Mouse (Mus musculus) CH12.LX (cell line): ENCODE results near the gene Cmss1. TPM values are rescaled to one million over a fixed set of nuclear protein-coding genes. Genes with fewer than 3 reads are reported as not detected.

Experiments used
- DNase-seq: peaks from one replicate; pipeline ENCODE4 v3.0.0-alpha.2; 2013; ENCODE audit errors: extremely low read depth
- H3K27ac ChIP-seq: 2 replicates; pipeline ENCODE4 v1.5.1; 2012; ENCODE audit warnings: low read depth, mild to moderate bottlenecking, control low read depth, moderate library complexity; ENCODE audit not compliant: insufficient read depth
- H3K27me3 ChIP-seq: replicated peaks from 2 replicates; pipeline ENCODE3; 2012; ENCODE audit warnings: inconsistent platforms
- H3K36me3 ChIP-seq, 2 experiments: replicated peaks in 1 of 2; 2 replicates each; pipeline versions ENCODE3 to v1.6.1; 2012; ENCODE audit warnings: inconsistent platforms in 1 of 2, low read length in 1 of 2, mild to moderate bottlenecking in 1 of 2, mixed read lengths in 1 of 2, moderate library complexity in 1 of 2; ENCODE audit not compliant: control insufficient read depth in 1 of 2, insufficient read depth in 1 of 2
- H3K4me1 ChIP-seq, 2 experiments: 2 replicates each; pipeline ENCODE4 v1.6.1; 2012; ENCODE audit warnings: inconsistent platforms in 1 of 2, moderate library complexity in 1 of 2; ENCODE audit not compliant: insufficient read depth in 2 of 2, control insufficient read depth in 1 of 2
- H3K4me2 ChIP-seq: 2 replicates; pipeline ENCODE4 v1.6.1; 2012; ENCODE audit warnings: low read depth, mild to moderate bottlenecking, control low read depth; ENCODE audit not compliant: poor library complexity, insufficient read depth, severe bottlenecking
- H3K4me3 ChIP-seq, 3 experiments: fragments of 150-350 bp in 1 of 3; sonication (generic) in 1 of 3; replicated peaks in 1 of 3; 2 replicates each; pipeline versions ENCODE3 to v1.5.1; 2011 to 2012; ENCODE audit warnings: low read depth in 2 of 3, low read length in 2 of 3, mild to moderate bottlenecking in 2 of 3, moderate library complexity in 2 of 3, control low read depth in 1 of 3, improper control_type of control experiment in 1 of 3, inconsistent platforms in 1 of 3, mixed read lengths in 1 of 3; ENCODE audit not compliant: poor library complexity in 1 of 3
- H3K79me2 ChIP-seq: replicated peaks from 2 replicates; pipeline ENCODE4 v1.6.1; 2012; ENCODE audit warnings: mild to moderate bottlenecking, moderate library complexity; ENCODE audit not compliant: control insufficient read depth, poor library complexity, insufficient read depth, severe bottlenecking; ENCODE audit errors: extremely low read depth
- H3K9ac ChIP-seq: 2 replicates; pipeline ENCODE4 v1.6.1; 2012; ENCODE audit warnings: low read depth, mild to moderate bottlenecking, control low read depth, moderate library complexity; ENCODE audit not compliant: insufficient read depth
- H3K9me3 ChIP-seq: replicated peaks from 2 replicates; pipeline ENCODE3; 2012; ENCODE audit warnings: low read length, inconsistent platforms, mixed read lengths
- BHLHE40 ChIP-seq: IDR thresholded peaks from 2 replicates; pipeline ENCODE4 v1.6.1; 2011; ENCODE audit warnings: mild to moderate bottlenecking, low read depth, low read length, improper control_type of control experiment
- CTCF ChIP-seq, 2 experiments: IDR thresholded peaks in 1 of 2; conservative IDR thresholded peaks in 1 of 2; 2 replicates each; pipeline ENCODE4 v1.5.1; 2011 to 2012; ENCODE audit warnings: low read depth in 2 of 2, low read length in 2 of 2, improper control_type of control experiment in 1 of 2, inconsistent platforms in 1 of 2, mild to moderate bottlenecking in 1 of 2, moderate library complexity in 1 of 2
- E2F4 ChIP-seq: IDR thresholded peaks from 2 replicates; pipeline ENCODE4 v1.6.1; 2011; ENCODE audit warnings: low read depth, low read length, improper control_type of control experiment; ENCODE audit not compliant: insufficient replicate concordance
- ELF1 ChIP-seq: IDR thresholded peaks from 2 replicates; pipeline ENCODE4 v1.6.1; 2014; ENCODE audit warnings: low read depth, mild to moderate bottlenecking, inconsistent platforms, low read length, improper control_type of control experiment
- EP300 ChIP-seq: IDR thresholded peaks from 2 replicates; pipeline ENCODE4 v1.6.1; 2011; ENCODE audit warnings: low read length, improper control_type of control experiment
- ETS1 ChIP-seq: conservative IDR thresholded peaks from 2 replicates; pipeline ENCODE4 v1.6.1; 2012; ENCODE audit warnings: low read depth, mild to moderate bottlenecking, inconsistent platforms, low read length, improper control_type of control experiment, moderate library complexity
- GABPA ChIP-seq: IDR thresholded peaks from 2 replicates; pipeline ENCODE4 v1.6.1; 2012; ENCODE audit warnings: low read depth, low read length, improper control_type of control experiment, inconsistent platforms; ENCODE audit not compliant: insufficient replicate concordance
- HCFC1 ChIP-seq: IDR thresholded peaks from 2 replicates; pipeline ENCODE4 v1.6.1; 2012; ENCODE audit warnings: low read depth, mild to moderate bottlenecking, inconsistent platforms, low read length, improper control_type of control experiment
- JUN ChIP-seq: IDR thresholded peaks from 2 replicates; pipeline ENCODE4 v1.6.1; 2011; ENCODE audit warnings: low read depth, mild to moderate bottlenecking, low read length, improper control_type of control experiment, moderate library complexity; ENCODE audit not compliant: insufficient read depth
- JUND ChIP-seq: conservative IDR thresholded peaks from 2 replicates; pipeline ENCODE4 v1.6.1; 2011; ENCODE audit warnings: low read depth, low read length, improper control_type of control experiment
- KAT2A ChIP-seq: IDR thresholded peaks from 2 replicates; pipeline ENCODE4 v1.6.1; 2012; ENCODE audit warnings: low read length, improper control_type of control experiment, inconsistent platforms; ENCODE audit not compliant: insufficient replicate concordance
- MAFK ChIP-seq: IDR thresholded peaks from 2 replicates; pipeline ENCODE4 v1.6.1; 2011; ENCODE audit warnings: low read length, improper control_type of control experiment; ENCODE audit not compliant: insufficient replicate concordance
- MAX ChIP-seq: IDR thresholded peaks from 2 replicates; pipeline ENCODE4 v1.6.1; 2011; ENCODE audit warnings: low read length, improper control_type of control experiment
- MEF2A ChIP-seq: IDR thresholded peaks from 2 replicates; pipeline ENCODE4 v1.6.1; 2014; ENCODE audit warnings: low read depth, mild to moderate bottlenecking, inconsistent platforms, low read length, improper control_type of control experiment, borderline replicate concordance
- MXI1 ChIP-seq: IDR thresholded peaks from 2 replicates; pipeline ENCODE4 v1.6.1; 2011; ENCODE audit warnings: mild to moderate bottlenecking, low read depth, low read length, improper control_type of control experiment
- MYC ChIP-seq: IDR thresholded peaks from 2 replicates; pipeline ENCODE4 v1.6.1; 2011; ENCODE audit warnings: low read depth, mild to moderate bottlenecking, improper control_type of control experiment, low read length
- NELFE ChIP-seq: IDR thresholded peaks from 2 replicates; pipeline ENCODE4 v1.6.1; 2011; ENCODE audit warnings: low read depth, low read length, improper control_type of control experiment
- NRF1 ChIP-seq: IDR thresholded peaks from 2 replicates; pipeline ENCODE4 v1.6.1; 2014; ENCODE audit warnings: low read depth, mild to moderate bottlenecking, inconsistent platforms, low read length, improper control_type of control experiment, moderate library complexity
- PAX5 ChIP-seq: IDR thresholded peaks from 2 replicates; pipeline ENCODE4 v1.6.1; 2012; ENCODE audit warnings: low read length, inconsistent platforms, mixed read lengths
- POLR2A ChIP-seq: IDR thresholded peaks from 2 replicates; pipeline ENCODE4 v1.6.1; 2011; ENCODE audit warnings: low read depth, mild to moderate bottlenecking, improper control_type of control experiment, low read length
- POLR2AphosphoS2 ChIP-seq: IDR thresholded peaks from 2 replicates; pipeline ENCODE4 v1.6.1; 2011; ENCODE audit warnings: low read depth, low read length, improper control_type of control experiment
- RAD21 ChIP-seq: IDR thresholded peaks from 2 replicates; pipeline ENCODE4 v1.6.1; 2011; ENCODE audit warnings: low read depth, mild to moderate bottlenecking, low read length, improper control_type of control experiment, moderate library complexity
- RCOR1 ChIP-seq: conservative IDR thresholded peaks from 2 replicates; pipeline ENCODE4 v1.6.1; 2012; ENCODE audit warnings: low read depth, mild to moderate bottlenecking, inconsistent platforms, low read length, improper control_type of control experiment
- SIN3A ChIP-seq: IDR thresholded peaks from 2 replicates; pipeline ENCODE4 v1.6.1; 2012; ENCODE audit warnings: low read length, improper control_type of control experiment, inconsistent platforms
- SMC3 ChIP-seq: IDR thresholded peaks from 2 replicates; pipeline ENCODE4 v1.6.1; 2011; ENCODE audit warnings: low read depth, low read length, improper control_type of control experiment
- TBP ChIP-seq: conservative IDR thresholded peaks from 2 replicates; pipeline ENCODE4 v1.6.1; 2011; ENCODE audit warnings: low read depth, low read length, improper control_type of control experiment
- TCF12 ChIP-seq: IDR thresholded peaks from 2 replicates; pipeline ENCODE4 v1.6.1; 2014; ENCODE audit warnings: low read depth, mild to moderate bottlenecking, inconsistent platforms, low read length, improper control_type of control experiment
- USF1 ChIP-seq: IDR thresholded peaks from 2 replicates; pipeline ENCODE4 v1.6.1; 2014; ENCODE audit warnings: low read depth, mild to moderate bottlenecking, inconsistent platforms, low read length, improper control_type of control experiment
- USF2 ChIP-seq: conservative IDR thresholded peaks from 2 replicates; pipeline ENCODE4 v1.6.1; 2011; ENCODE audit warnings: low read depth, low read length, improper control_type of control experiment
- ZKSCAN1 ChIP-seq: IDR thresholded peaks from 2 replicates; pipeline ENCODE4 v1.6.1; 2012; ENCODE audit warnings: low read depth, inconsistent platforms, low read length, improper control_type of control experiment, borderline replicate concordance
- ZMIZ1 ChIP-seq: IDR thresholded peaks from 2 replicates; pipeline ENCODE4 v1.6.1; 2012; ENCODE audit warnings: low read depth, mild to moderate bottlenecking, inconsistent platforms, low read length, improper control_type of control experiment
- ZNF384 ChIP-seq: IDR thresholded peaks from 2 replicates; pipeline ENCODE4 v1.6.1; 2012; ENCODE audit warnings: low read depth, low read length, improper control_type of control experiment, inconsistent platforms
- dilution Hi-C: fragments of 300-500 bp; cut with MboI; formaldehyde crosslinking; loops from 2 replicates; pipeline ENCODE4 v1.14.3; 2020; ENCODE audit warnings: low sequenced_read_pairs; ENCODE audit not compliant: extremely low pct_unique_long_range_greater_than_20kb, extremely low pct_ligation_motif_present
- in situ Hi-C: fragments of 300-500 bp; cut with MboI; formaldehyde crosslinking; loops from 3 replicates; pipeline ENCODE4 v1.14.3; 2019; ENCODE audit warnings: low sequenced_read_pairs, low pct_ligation_motif_present, low pct_unique_long_range_greater_than_20kb, mixed read lengths
- polyA plus RNA-seq: library from polyadenylated mRNA; unstranded; fragments of >175 nt; gene quantifications from 2 replicates; pipeline ENCODE4 v1.2.1, GENCODE M21; 2012; ENCODE audit warnings: low read depth; ENCODE audit not compliant: insufficient read length
- total RNA-seq, 2 experiments: library from RNA; depleted of rRNA; stranded (reverse); fragments of 300-350 nt in 1 of 2; fragments of >200 nt in 1 of 2; gene quantifications; 2 replicates each; pipeline ENCODE4 v1.2.3; 2012 to 2014

The Cmss1 gene
- total and polyA plus RNA-seq, 3 experiments, result 94.7 to 107 (median 103) TPM

- TF ChIP-seq ZNF384, result no peak; the same call in 1 of the 2 replicates
- TF ChIP-seq JUND, result 0 out of 2 replicates have a peak, but pooled peaks have one; percentile 50
- no peak for TF ChIP-seq POLR2A
- no peak for TF ChIP-seq ELF1
- TF ChIP-seq ZKSCAN1, result no peak; the same call in 1 of the 2 replicates
- TF ChIP-seq CTCF (conservative IDR thresholded peaks at IDR 0.05 in 1 of 2, IDR thresholded peaks at IDR 0.05 in 1 of 2; ENCODE audit: low read depth in 2 of 2, low read length in 2 of 2), result no peak
- no peak for TF ChIP-seq MAX
- peak; percentile 94 for TF ChIP-seq MEF2A
- TF ChIP-seq RAD21, result no peak; the same call in none of the 2 replicates
- TF ChIP-seq NELFE, result no peak
- peak; percentile 100 for TF ChIP-seq EP300
- TF ChIP-seq ZMIZ1, result no peak
- TF ChIP-seq USF2, result no peak
- 0 out of 2 replicates have a peak, but pooled peaks have one; percentile 82 for TF ChIP-seq SIN3A
- TF ChIP-seq BHLHE40, result peak; percentile 79
- TF ChIP-seq KAT2A, result no peak
- 0 out of 2 replicates have a peak, but pooled peaks have one; percentile 53 for TF ChIP-seq MAFK
- TF ChIP-seq, all 38 proteins: peak for 15
Observed at GRCm38 (mm10) chr16:57550088-57550487, 56.6 kb downstream of the Cmss1 start (continued).

GRCm38 (mm10) chr16:57549061-57550037 lies 57.3 kb downstream of the Cmss1 start:
- Histone ChIP-seq H3K27me3 (no peaks in the 10 kb centered on the region), H3K4me1 (peaks cover 9 to 69% of the 10 kb centered on the region in 2 experiments), H3K9ac (peak overlapping the region; percentile 45), H3K36me3 (peaks cover 0 to 26% of the 10 kb centered on the region in 2 experiments), H3K4me2 (peak overlapping the region; percentile 93), H3K9me3 (no peaks in the 10 kb centered on the region), H3K79me2 (peaks cover 5% of the 10 kb centered on the region; the same call in 1 of the 2 replicates), H3K4me3 (peak overlapping the region; percentile 57 to 66 (median 65)), H3K27ac (no peak overlapping the region)
- dilution Hi-C loops (no loop called here), in situ Hi-C loops (loop anchor here (10.0 kb wide), 1 partner anchor 305 kb away; no protein-coding TSS in a partner anchor)
- peak; percentile 66 for DNase-seq
- TF ChIP-seq ELF1 (0 out of 2 replicates have a peak, but pooled peaks have one; percentile 34), SIN3A (peak; percentile 27; the same call in 1 of the 2 replicates), RCOR1 (no peak), TBP (no peak), ETS1 (no peak), NRF1 (peak; percentile 36; the same call in 1 of the 2 replicates), USF1 (no peak), E2F4 (no peak), MAX (peak; percentile 84), MYC (peak; percentile 49), ZKSCAN1 (no peak), MAFK (no peak), CTCF (conservative IDR thresholded peaks at IDR 0.05 in 1 of 2, IDR thresholded peaks at IDR 0.05 in 1 of 2; ENCODE audit: low read depth in 2 of 2, low read length in 2 of 2) (no peak), GABPA (no peak), JUN (no peak), MXI1 (peak; percentile 64; the same call in 1 of the 2 replicates), POLR2AphosphoS2 (no peak), RAD21 (no peak), POLR2A (peak; percentile 52), PAX5 (no peak), USF2 (no peak), BHLHE40 (peak; percentile 83), SMC3 (no peak), HCFC1 (no peak), TCF12 (peak; percentile 68), ZMIZ1 (0 out of 2 replicates have a peak, but pooled peaks have one; percentile 45)
